Mouse (Mus musculus) neural tube, embryonic 11.5 days (tissue): Measurements from ENCODE around the gene Creb5. TPM values are rescaled to one million over a fixed set of nuclear protein-coding genes. Genes with fewer than 3 reads are reported as not detected.

ENCODE experiments used
- ATAC-seq: fragments of 200-750 bp; cut with Nextera tagmentation; 2 replicates; pipeline ENCODE4 v1.8.0; 2017; ENCODE audit warnings: moderate number of reproducible peaks, mild to moderate bottlenecking, moderate TSS enrichment, moderate library complexity; ENCODE audit not compliant: insufficient read depth, low FRiP score, low TSS enrichment
- DNase-seq: peaks from one replicate; pipeline ENCODE4 v3.0.0-alpha.2; 2015; ENCODE audit warnings: low spot score
- H3K27ac ChIP-seq: fragments of 300-500 bp; sonication (generic); 2 replicates; pipeline ENCODE4 v1.5.1; 2014; ENCODE audit warnings: low read depth, mild to moderate bottlenecking, low read length
- H3K27me3 ChIP-seq: fragments of 300-500 bp; sonication (generic); 2 replicates; pipeline ENCODE4 v1.6.1; 2014; ENCODE audit warnings: mild to moderate bottlenecking, low read length, mixed read lengths; ENCODE audit not compliant: control insufficient read depth, insufficient read depth
- H3K36me3 ChIP-seq: fragments of 300-500 bp; sonication (generic); 2 replicates; pipeline ENCODE4 v1.6.1; 2014; ENCODE audit warnings: mild to moderate bottlenecking, low read length, moderate library complexity, mixed read lengths; ENCODE audit not compliant: control insufficient read depth, insufficient read depth
- H3K4me1 ChIP-seq: fragments of 300-500 bp; sonication (generic); 2 replicates; pipeline ENCODE4 v1.6.1; 2014; ENCODE audit warnings: low read length, mixed read lengths; ENCODE audit not compliant: control insufficient read depth, insufficient read depth
- H3K4me2 ChIP-seq: fragments of 300-500 bp; sonication (generic); 2 replicates; pipeline ENCODE4 v1.6.1; 2014; ENCODE audit warnings: low read depth, mild to moderate bottlenecking, moderate library complexity
- H3K4me3 ChIP-seq: fragments of 300-500 bp; sonication (generic); 2 replicates; pipeline ENCODE4 v1.5.1; 2014; ENCODE audit warnings: low read depth, low read length
- H3K9ac ChIP-seq: fragments of 300-500 bp; sonication (generic); 2 replicates; pipeline ENCODE4 v1.6.1; 2014; ENCODE audit warnings: mild to moderate bottlenecking, low read length
- H3K9me3 ChIP-seq: fragments of 300-500 bp; sonication (generic); 2 replicates; pipeline ENCODE4 v1.6.1; 2016; ENCODE audit warnings: low read length; ENCODE audit not compliant: control insufficient read depth
- WGBS: fragments of 180-500 bp; shearing (Covaris S2); extraction: QIAGEN DNeasy Blood & Tissue Kit; methylation state at CpG from one replicate; pipeline ENCODE4 v1.1.7; 2014; 5-methylcytosine and 5-hydroxymethylcytosine counted together
- polyA plus RNA-seq: library from polyadenylated mRNA; unstranded; fragments of >200 nt; fragmentation: Nextera tagmentation; extraction: Ambion mirVana; gene quantifications from 2 replicates; pipeline ENCODE4 v1.2.1, GENCODE M21; 2014

Creb5 gene
- polyA plus RNA-seq, 1 experiment from 2014 or later: 10.7 TPM

DNA sequence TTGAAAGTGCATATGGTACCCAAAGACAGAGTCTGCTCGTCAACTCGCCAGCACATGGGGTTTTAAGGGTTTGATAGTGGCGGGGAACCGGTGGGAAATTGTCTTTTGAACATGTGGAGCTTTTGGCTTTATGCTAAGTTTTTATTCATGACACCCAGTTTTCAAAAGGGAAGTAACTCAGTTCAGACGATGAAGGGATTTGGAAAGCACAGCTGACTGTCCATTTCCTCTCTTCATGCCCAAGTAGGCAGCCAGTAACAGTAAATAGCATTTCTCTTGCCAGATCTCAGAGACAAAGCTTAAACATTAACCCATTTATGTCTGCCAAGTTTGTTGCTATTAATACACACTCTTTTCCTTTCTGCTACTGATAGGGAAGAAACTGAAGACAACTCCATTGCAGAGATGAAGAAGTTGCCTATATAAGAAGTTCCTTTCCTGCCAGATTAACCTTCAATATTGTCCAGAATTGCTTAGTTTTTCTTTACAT lies 444.0 kb downstream of the Creb5 start:
- Histone ChIP-seq H3K9me3 (no peaks in the 10 kb centered on the region), H3K27me3 (no peaks in the 10 kb centered on the region), H3K27ac (no peak overlapping the region), H3K4me1 (no peaks in the 10 kb centered on the region), H3K9ac (no peak overlapping the region), H3K4me3 (no peak overlapping the region), H3K36me3 (no peaks in the 10 kb centered on the region), H3K4me2 (no peak overlapping the region)
- ATAC-seq: no peak
- no peak for DNase-seq
- WGBS: 89% methylated on average over 5 of the region's 5 CpGs

- 89% methylated on average over 1 of the region's 1 CpGs for WGBS
Measured at GRCm38 (mm10) chr6:53733546-53733945, 446.5 kb downstream of the Creb5 start.

GRCm38 (mm10) chr6:53733999-53734398 lies 446.9 kb downstream of the Creb5 start:
- no peaks in the 10 kb centered on the region for H3K36me3 ChIP-seq
- ATAC-seq (no peak), DNase-seq (no peak)
- no peak overlapping the region for H3K4me2 ChIP-seq
- H3K4me1 ChIP-seq: no peaks in the 10 kb centered on the region
- no peaks in the 10 kb centered on the region for H3K9me3 ChIP-seq
- no peak overlapping the region for H3K9ac ChIP-seq
- H3K27ac ChIP-seq: no peak overlapping the region
- 26% methylated on average over 4 of the region's 4 CpGs for WGBS
- no peak overlapping the region for H3K4me3 ChIP-seq
- H3K27me3 ChIP-seq: no peaks in the 10 kb centered on the region

More at GRCm38 (mm10) chr6:53733546-53733945, 446.5 kb downstream of the Creb5 start:
- no peaks in the 10 kb centered on the region for H3K36me3 ChIP-seq
- H3K4me3 ChIP-seq: no peak overlapping the region
- H3K4me2 ChIP-seq: no peak overlapping the region
- no peak for ATAC-seq
- no peak for DNase-seq
- H3K9me3 ChIP-seq: no peaks in the 10 kb centered on the region
- H3K27me3 ChIP-seq: no peaks in the 10 kb centered on the region
- H3K9ac ChIP-seq: no peak overlapping the region
- H3K4me1 ChIP-seq: no peaks in the 10 kb centered on the region
- no peak overlapping the region for H3K27ac ChIP-seq

DNA sequence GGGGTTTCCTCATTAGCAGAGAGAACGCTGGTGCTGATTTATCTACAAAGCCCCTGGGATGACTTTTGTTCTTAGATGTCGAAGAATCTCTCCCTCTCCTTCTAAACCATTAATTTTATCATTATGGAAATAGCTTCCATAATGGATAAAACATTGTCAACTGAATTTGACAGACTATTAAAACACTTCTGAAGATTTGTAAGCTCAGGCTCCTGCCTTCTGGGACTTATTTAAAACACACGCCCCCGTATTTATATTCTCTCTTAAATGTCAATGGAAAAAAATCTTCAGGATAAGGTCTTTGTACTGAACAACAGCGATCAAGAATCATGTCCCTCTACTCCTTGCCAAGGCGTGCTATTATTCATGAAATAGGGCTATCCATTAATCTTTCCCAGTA lies 448.6 kb downstream of the Creb5 start:
- Histone ChIP-seq H3K9ac (no peak overlapping the region), H3K27me3 (no peaks in the 10 kb centered on the region), H3K27ac (no peak overlapping the region), H3K4me3 (no peak overlapping the region), H3K4me2 (no peak overlapping the region), H3K36me3 (no peaks in the 10 kb centered on the region), H3K4me1 (no peaks in the 10 kb centered on the region), H3K9me3 (no peaks in the 10 kb centered on the region)
- WGBS: 63% methylated on average over 6 of the region's 6 CpGs
- DNase-seq (no peak), ATAC-seq (no peak)

DNA sequence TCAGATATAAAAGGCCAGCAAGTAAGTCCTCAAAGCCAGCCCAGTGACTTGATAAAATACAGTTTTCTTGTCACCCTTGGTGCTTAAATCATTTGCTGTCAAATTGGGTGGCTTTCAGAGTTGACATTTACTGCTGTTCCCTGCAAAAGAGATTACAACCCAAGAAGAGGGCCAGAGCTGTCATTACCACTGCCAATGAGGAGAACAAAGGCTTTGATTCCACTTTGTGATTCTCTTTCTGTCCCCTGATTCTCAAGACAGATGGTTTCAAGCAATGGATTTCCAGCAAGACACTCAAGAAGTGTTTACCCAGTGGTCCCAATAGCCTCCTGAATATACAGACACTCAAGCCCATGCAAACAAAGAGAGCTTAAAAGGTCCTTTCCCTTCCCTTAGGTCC lies 451.1 kb downstream of the Creb5 start:
- Histone ChIP-seq H3K4me1 (no peaks in the 10 kb centered on the region), H3K4me2 (no peak overlapping the region), H3K4me3 (no peak overlapping the region), H3K27me3 (no peaks in the 10 kb centered on the region), H3K27ac (no peak overlapping the region), H3K9ac (no peak overlapping the region), H3K36me3 (no peaks in the 10 kb centered on the region), H3K9me3 (no peaks in the 10 kb centered on the region)
- DNase-seq (no peak), ATAC-seq (no peak)

DNA sequence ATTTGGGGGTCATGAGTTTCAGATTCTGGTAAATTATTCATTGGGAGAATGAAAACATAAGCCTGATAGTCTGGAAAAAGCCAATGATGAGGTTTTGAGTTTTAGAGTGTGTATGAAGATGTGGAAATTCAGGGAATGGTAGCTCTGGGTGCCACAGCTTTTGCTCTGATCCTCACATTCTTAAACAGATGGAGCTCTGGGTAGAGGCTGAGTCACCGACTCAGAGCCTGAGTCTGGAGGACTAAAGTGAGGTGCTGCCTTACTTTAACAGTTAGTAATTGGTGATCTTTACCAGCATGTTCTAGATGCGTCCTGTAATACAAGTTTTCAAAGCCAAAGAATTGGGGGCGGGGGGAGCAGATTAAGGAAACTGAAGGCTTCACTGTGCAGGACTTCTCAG lies 454.2 kb downstream of the Creb5 start:
- Histone ChIP-seq H3K27me3 (no peaks in the 10 kb centered on the region), H3K4me3 (no peak overlapping the region), H3K36me3 (no peaks in the 10 kb centered on the region), H3K4me1 (no peaks in the 10 kb centered on the region), H3K4me2 (no peak overlapping the region), H3K9me3 (no peaks in the 10 kb centered on the region), H3K9ac (no peak overlapping the region), H3K27ac (no peak overlapping the region)
- 88% methylated on average over 3 of the region's 3 CpGs for WGBS
- ATAC-seq: no peak
- DNase-seq: no peak

Other genes with a start within 250 kb of the Creb5 start
- 8.7 and 11.0 TPM in 2 replicates for gene Jazf1, start 218.6 kb upstream of the Creb5 start, polyA plus RNA-seq